Mouse (Mus musculus): ENCODE data around the gene Cdc26. TPM values are rescaled to one million over a fixed set of nuclear protein-coding genes. Genes with fewer than 3 reads are reported as not detected.

The Cdc26 gene
- total and polyA plus RNA-seq, 3 experiments: 80.4 to 81.4 TPM; not detected in 1

DNA sequence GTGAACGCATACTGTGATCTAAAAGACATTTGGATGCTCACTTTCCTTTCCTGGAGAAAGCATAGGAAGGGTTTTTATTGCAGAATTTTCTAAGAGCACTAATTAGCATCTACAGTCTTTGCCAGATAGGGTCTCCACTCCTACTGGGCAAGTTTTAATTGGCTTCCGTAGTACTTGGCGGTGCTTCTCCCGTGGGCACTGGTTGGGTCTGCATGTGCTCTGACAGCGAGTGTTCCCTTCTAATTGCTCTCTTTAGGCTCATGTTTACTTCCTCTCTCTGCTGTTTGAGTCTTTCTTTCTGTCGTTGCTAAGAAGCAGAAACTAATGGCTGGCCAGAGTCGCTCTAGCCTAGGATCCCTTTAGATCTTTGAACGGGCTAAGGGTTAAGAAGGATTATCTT lies 10.0 kb upstream of the Cdc26 start:
- no peak for TF ChIP-seq MXI1 (IDR thresholded peaks at IDR 0.05; ENCODE audit: low read depth, low read length)
- TF ChIP-seq CHD2 (IDR thresholded peaks at IDR 0.05; ENCODE audit: low read length): no peak
- TF ChIP-seq GABPA (IDR thresholded peaks at IDR 0.05; ENCODE audit: low read depth, low read length): no peak
- no peak for TF ChIP-seq ZNF384 (IDR thresholded peaks at IDR 0.05; ENCODE audit: low read depth, low read length)
- TF ChIP-seq MAFK (IDR thresholded peaks at IDR 0.05; ENCODE audit: borderline replicate concordance, low read depth, low read length): no peak
- H3K4me1 ChIP-seq (ENCODE audit: control insufficient read depth in 1 of 2, insufficient read depth in 2 of 2, low read length in 2 of 2): no peaks in the 10 kb centered on the region
- H3K9me3 ChIP-seq (replicated peaks; ENCODE audit: insufficient read depth, low read length): no peaks in the 10 kb centered on the region
- H3K36me3 ChIP-seq (ENCODE audit: control insufficient read depth in 1 of 2, insufficient read depth in 2 of 2, low read length in 2 of 2): peaks cover 0 to 47% of the 10 kb centered on the region in 2 experiments; a peak in 2 of 4 replicates
- no peaks in the 10 kb centered on the region for H3K79me2 ChIP-seq (ENCODE audit: control insufficient read depth, insufficient read depth, low read length, poor library complexity)
- H3K4me3 ChIP-seq (ENCODE audit: control insufficient read depth in 1 of 2, insufficient read depth in 1 of 2, low read depth in 2 of 2, low read length in 2 of 2): no peak overlapping the region
- H3K9ac ChIP-seq (ENCODE audit: control insufficient read depth, low read depth, low read length, poor library complexity, severe bottlenecking): no peak overlapping the region
- no peaks in the 10 kb centered on the region for H3K27me3 ChIP-seq (ENCODE audit: control insufficient read depth in 1 of 2, insufficient read depth in 2 of 2, low read length in 2 of 2)
- DNase-seq (ENCODE audit: low read depth, low spot score): no peak
- no peak overlapping the region for H3K27ac ChIP-seq (ENCODE audit: control insufficient read depth, low read depth, low read length)

DNA sequence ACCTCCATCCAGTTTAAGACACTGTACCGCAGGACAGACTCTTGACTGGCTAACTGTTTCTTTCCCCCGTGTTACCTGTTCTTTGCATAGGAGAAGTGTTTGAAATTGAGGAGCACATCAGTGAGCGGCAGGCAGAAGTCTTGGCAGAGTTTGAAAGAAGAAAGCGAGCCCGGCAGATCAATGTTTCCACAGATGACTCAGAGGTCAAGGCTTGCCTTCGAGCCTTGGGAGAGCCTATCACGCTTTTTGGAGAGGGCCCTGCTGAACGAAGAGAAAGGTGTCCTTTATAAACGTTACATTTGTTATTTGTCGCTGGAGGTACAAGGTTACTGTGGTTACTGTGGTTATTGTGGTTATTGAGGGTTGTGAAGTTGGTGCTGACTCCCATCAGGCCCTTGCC lies 3.2 kb upstream of the Cdc26 start:
- H3K9ac ChIP-seq (ENCODE audit: control insufficient read depth, low read depth, low read length, poor library complexity, severe bottlenecking): no peak overlapping the region
- peaks cover 23% of the 10 kb centered on the region for H3K79me2 ChIP-seq (ENCODE audit: control insufficient read depth, insufficient read depth, low read length, poor library complexity)
- DNase-seq (ENCODE audit: low read depth, low spot score): no peak
- H3K36me3 ChIP-seq (ENCODE audit: control insufficient read depth in 1 of 2, insufficient read depth in 2 of 2, low read length in 2 of 2): peaks cover 18 to 26% of the 10 kb centered on the region in 2 experiments
- H3K9me3 ChIP-seq (replicated peaks; ENCODE audit: insufficient read depth, low read length): no peaks in the 10 kb centered on the region
- no peak overlapping the region for H3K4me3 ChIP-seq (ENCODE audit: control insufficient read depth in 1 of 2, insufficient read depth in 1 of 2, low read depth in 2 of 2, low read length in 2 of 2)
- H3K4me1 ChIP-seq (ENCODE audit: control insufficient read depth in 1 of 2, insufficient read depth in 2 of 2, low read length in 2 of 2): peaks cover 6 to 10% of the 10 kb centered on the region in 2 experiments
- TF ChIP-seq EP300 (IDR thresholded peaks at IDR 0.05; ENCODE audit: low read depth in 1 of 2, low read length in 2 of 2): no peak
- no peak for TF ChIP-seq MAFK (IDR thresholded peaks at IDR 0.05; ENCODE audit: borderline replicate concordance, low read depth, low read length)
- no peak for TF ChIP-seq NELFE (IDR thresholded peaks at IDR 0.05; ENCODE audit: low read depth, low read length)
- no peak for TF ChIP-seq UBTF (IDR thresholded peaks at IDR 0.05; ENCODE audit: borderline replicate concordance, insufficient read depth, low read depth, low read length)
- no peak for TF ChIP-seq HCFC1 (IDR thresholded peaks at IDR 0.05; ENCODE audit: low read depth, low read length)
- TF ChIP-seq ETS1 (IDR thresholded peaks at IDR 0.05; ENCODE audit: low read depth, low read length): no peak
- TF ChIP-seq RCOR1 (IDR thresholded peaks at IDR 0.05; ENCODE audit: low read depth, low read length): no peak
- H3K27ac ChIP-seq (ENCODE audit: control insufficient read depth, low read depth, low read length): no peak overlapping the region
- H3K27me3 ChIP-seq (ENCODE audit: control insufficient read depth in 1 of 2, insufficient read depth in 2 of 2, low read length in 2 of 2): no peaks in the 10 kb centered on the region

DNA sequence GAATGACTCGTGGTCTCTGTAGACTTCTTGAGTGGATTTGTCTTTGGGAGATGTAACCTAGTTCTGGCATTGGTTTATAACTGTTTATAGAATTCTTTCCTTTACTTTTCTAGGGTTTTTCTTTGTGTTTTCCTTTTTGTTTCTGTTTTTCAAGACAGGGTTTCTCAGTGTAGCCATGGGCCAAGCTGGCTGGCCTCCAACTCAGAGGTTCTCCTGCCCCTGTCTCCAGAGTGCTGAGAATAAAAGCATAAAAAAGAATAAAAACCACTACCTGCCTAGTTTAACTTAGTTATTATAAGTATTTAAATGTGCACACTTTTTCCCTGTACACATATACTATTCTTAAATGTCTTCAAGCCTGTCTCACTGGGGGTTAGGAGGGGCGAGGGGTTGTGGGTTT lies 1.9 kb upstream of the Cdc26 start:
- Histone ChIP-seq H3K9me3 (replicated peaks; ENCODE audit: insufficient read depth, low read length) (no peaks in the 10 kb centered on the region), H3K4me3 (ENCODE audit: control insufficient read depth in 1 of 2, insufficient read depth in 1 of 2, low read depth in 2 of 2, low read length in 2 of 2) (peak overlapping the region; percentile 73 to 76), H3K27ac (ENCODE audit: control insufficient read depth, low read depth, low read length) (no peak overlapping the region), H3K36me3 (ENCODE audit: control insufficient read depth in 1 of 2, insufficient read depth in 2 of 2, low read length in 2 of 2) (peaks cover 18 to 22% of the 10 kb centered on the region in 2 experiments), H3K27me3 (ENCODE audit: control insufficient read depth in 1 of 2, insufficient read depth in 2 of 2, low read length in 2 of 2) (no peaks in the 10 kb centered on the region), H3K4me1 (ENCODE audit: control insufficient read depth in 1 of 2, insufficient read depth in 2 of 2, low read length in 2 of 2) (peaks cover 6 to 10% of the 10 kb centered on the region in 2 experiments), H3K9ac (ENCODE audit: control insufficient read depth, low read depth, low read length, poor library complexity, severe bottlenecking) (peak overlapping the region; percentile 84), H3K79me2 (ENCODE audit: control insufficient read depth, insufficient read depth, low read length, poor library complexity) (peaks cover 23% of the 10 kb centered on the region)
- DNase-seq (ENCODE audit: low read depth, low spot score): no peak
- no peak for TF ChIP-seq ZMIZ1 (IDR thresholded peaks at IDR 0.05; ENCODE audit: low read depth, low read length)
- no peak for TF ChIP-seq GABPA (IDR thresholded peaks at IDR 0.05; ENCODE audit: low read depth, low read length)
- no peak for TF ChIP-seq ETS1 (IDR thresholded peaks at IDR 0.05; ENCODE audit: low read depth, low read length)
- peak; percentile 53; the same call in 1 of the 2 replicates for TF ChIP-seq CHD1 (IDR thresholded peaks at IDR 0.05; ENCODE audit: low read depth, low read length)
